Mouse (Mus musculus) stomach, postnatal 0 days (tissue): ENCODE results near the gene Nhsl2.

Source experiments
- CTCF ChIP-seq: IDR thresholded peaks from 2 replicates; pipeline ENCODE4 v1.5.1; 2016; ENCODE audit warnings: antibody characterized with exemption, low read depth, mild to moderate bottlenecking, moderate library complexity
- EP300 ChIP-seq: optimal IDR thresholded peaks from 2 replicates; pipeline ENCODE3; 2016; ENCODE audit warnings: antibody characterized with exemption

DNA sequence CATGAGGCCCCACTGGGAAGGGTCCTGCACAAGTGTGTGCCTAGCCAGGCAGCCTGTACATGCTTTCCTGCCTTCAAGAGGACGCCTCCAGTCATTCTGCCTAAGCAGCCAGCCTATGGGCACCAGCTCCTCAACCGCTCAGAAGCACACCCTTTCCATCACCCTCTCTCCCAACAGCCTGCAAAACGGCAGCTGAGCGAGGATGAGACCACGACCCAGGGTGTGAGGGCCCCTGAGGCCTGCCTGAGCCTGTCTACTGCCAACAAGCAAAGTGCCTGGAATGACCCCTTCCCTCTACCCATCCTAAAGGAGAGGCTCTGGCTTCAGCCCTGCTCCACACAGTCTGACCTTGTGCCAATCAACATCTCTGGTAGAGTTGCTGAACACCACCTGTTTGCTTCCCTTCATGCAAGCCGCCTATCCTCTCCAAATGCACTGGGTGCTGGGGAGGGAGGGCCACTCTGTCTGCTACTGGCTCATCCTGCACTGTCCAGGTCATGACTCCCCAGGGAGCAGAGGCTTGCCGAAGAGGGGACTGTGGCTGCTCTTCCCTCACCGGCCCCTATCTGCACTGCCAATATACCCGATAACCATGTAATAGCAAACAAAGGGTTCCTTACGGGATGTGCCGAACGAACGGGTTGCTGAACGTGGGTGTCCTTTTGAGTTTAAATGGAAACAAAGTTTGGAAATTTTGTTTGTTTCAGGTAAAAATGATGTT, 224.6 kb downstream of the Nhsl2 start:
- TF ChIP-seq CTCF: no peak
- TF ChIP-seq EP300: no peak
